Mouse (Mus musculus) spleen, adult 12 weeks (tissue): ENCODE measurements at regions not wholly inside any gene's neighbourhood (a gene's known extent, or its start where the extent isn't known, plus 50 kb on each side); places are given as distances from the start of the nearest gene placed in this dataset.
"Not testable (repeated sequence)": the region's sequence is repeated elsewhere in the genome, so short reads cannot be mapped to it uniquely, and the experiment has no call there.

Experiments
- DNase-seq: peaks from one replicate; pipeline ENCODE4 v3.0.0; 2022; ENCODE audit warnings: low spot score

- no peak for DNase-seq
Measured at GRCm38 (mm10) chr1:47646681-47647080, 754.0 kb upstream of the Slc39a10 start.

- DNase-seq, result no peak
Measured at GRCm38 (mm10) chr1:47606597-47606996, 713.9 kb upstream of the Slc39a10 start.

- no peak for DNase-seq
Measured at GRCm38 (mm10) chr1:47603989-47604360, 711.3 kb upstream of the Slc39a10 start.

DNA sequence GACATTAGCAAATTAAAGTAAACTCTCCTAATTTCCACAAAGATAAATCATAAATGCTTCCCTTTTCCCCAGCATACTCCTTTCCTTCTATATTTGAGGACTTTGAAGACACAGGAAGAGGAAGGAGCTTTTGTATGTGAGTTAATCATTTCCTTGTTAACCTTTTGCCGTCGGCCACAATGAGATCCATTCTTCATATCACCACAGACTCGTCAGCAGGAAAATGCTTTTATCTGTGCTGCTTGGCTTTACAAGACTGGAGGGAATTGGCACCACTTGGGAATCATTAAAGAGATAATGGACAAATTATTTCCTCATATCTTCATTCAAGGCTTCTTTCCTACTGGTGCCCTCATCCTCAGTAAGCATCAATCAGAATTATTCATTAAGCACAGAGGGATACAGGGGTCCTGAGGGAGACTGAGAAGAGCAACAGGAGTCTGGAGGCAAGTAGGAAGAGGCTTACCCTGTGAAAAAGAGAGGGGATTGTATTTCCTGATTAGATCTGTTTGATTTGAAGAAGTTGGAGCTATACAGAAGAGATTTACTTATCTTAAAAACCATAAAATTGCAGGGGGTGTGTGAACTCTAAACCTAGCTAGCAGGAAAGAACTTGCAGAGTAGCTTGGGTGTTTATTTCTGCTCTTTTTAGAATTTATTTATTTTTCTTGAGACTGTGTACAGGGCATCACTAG, 710.8 kb upstream of the Slc39a10 start:
- no peak for DNase-seq

DNA sequence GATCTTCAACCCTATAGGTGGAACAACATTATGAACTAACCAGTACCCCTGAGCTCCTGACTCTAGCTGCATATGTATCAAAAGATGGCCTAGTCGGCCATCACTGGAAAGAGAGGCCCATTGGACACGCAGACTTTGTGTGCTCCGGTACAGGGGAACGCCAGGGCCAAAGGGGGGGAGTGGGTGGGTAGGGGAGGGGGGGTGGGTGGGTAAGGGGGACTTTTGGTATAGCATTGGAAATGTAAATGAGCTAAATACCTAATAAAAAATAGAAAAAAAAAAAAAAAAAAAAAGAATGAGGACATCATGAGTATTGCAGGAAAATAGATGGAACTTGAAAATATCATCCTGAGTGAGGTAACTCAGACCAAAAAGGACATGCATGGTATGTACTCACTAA, 701.0 kb upstream of the Slc39a10 start:
- DNase-seq, result not testable (repeated sequence)

GRCm38 (mm10) chr1:47545606-47546005, 653.0 kb upstream of the Slc39a10 start:
- no peak for DNase-seq

DNA sequence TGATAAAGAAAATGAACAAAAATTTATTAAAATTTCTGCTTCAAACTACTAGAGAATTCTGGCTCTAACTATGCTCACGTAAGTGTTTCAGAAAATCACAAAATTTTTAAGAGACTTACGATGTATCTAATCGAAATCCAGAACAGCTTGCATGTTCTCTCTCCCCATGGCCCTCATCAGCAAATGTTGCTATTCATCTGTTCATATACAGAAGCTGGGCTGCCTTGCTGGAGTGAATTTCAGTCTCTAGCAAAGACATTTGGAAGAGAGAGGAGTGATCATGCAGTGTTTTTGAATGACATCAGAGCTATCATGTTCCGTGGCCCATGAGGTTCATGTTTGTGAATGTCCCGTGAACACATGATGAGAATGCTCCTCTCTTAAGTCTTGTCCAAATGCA, 618.8 kb upstream of the Slc39a10 start:
- no peak for DNase-seq

DNA sequence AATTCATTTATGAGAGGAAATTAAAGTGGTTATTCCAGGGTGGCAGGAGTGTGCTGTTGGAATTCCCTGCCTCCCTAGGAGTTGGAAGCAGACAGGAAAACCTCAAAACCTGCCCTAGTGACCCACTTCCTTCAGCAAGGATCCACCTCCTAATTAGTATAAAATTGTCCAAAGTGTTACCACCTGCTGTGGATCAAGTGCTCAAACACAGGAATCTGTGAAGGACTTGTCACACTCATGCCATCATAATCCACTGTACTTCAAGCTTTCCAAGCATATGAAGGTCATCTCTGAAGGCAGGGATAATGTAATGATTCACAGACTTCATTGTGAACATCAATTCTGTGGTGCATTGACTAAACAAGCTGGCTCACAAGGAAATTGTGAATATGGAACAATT, 615.1 kb upstream of the Slc39a10 start:
- no peak for DNase-seq

- no peak for DNase-seq
Measured at GRCm38 (mm10) chr1:47488581-47489204, 596.0 kb upstream of the Slc39a10 start.

- DNase-seq, result no peak
Measured at GRCm38 (mm10) chr1:47486087-47486486, 593.4 kb upstream of the Slc39a10 start.

DNA sequence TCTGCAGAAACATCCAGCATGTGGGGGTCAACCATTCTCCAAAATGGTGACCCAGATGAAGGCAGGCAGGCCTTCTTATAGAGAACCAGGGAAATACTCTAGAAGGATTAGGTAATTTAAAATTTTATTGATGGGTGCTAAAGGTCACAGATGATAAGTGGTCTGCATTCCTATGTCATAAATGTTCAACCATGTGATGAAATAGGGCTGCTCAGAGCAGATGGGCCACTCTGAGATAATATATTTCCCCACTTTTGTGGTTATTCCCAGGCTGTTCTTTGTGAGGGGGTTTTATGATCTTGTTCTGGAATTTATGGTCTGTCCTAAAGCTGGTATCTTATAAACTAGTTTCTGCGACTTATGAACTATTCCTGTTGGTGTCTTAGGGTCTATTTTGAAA, 586.4 kb upstream of the Slc39a10 start:
- no peak for DNase-seq

- DNase-seq, result no peak
Measured at GRCm38 (mm10) chr1:47466573-47467253, 574.1 kb upstream of the Slc39a10 start.

- no peak for DNase-seq
Measured at GRCm38 (mm10) chr1:47448737-47449489, 556.3 kb upstream of the Slc39a10 start.

DNA sequence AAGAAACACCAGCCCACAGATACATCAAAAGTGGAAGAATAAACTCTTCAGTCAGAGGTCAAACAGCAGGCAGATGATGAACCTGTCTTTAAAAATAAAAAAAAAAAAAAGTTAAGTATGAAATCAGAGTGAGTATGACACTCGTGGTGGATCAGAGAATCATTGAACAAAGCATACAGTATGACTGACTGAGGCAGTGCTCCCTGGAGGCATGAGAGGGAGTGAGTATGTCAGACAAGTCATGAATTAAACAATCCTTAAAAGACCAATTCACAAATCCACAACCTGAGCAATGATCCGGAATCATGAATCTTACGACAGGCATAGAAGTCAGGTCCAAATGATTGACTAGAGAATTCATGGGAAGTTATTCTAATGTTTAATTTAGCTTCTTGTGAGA, 555.4 kb upstream of the Slc39a10 start:
- no peak for DNase-seq

GRCm38 (mm10) chr1:47446021-47446420, 553.4 kb upstream of the Slc39a10 start:
- no peak for DNase-seq

GRCm38 (mm10) chr1:47432829-47433228, 540.2 kb upstream of the Slc39a10 start:
- no peak for DNase-seq

DNA sequence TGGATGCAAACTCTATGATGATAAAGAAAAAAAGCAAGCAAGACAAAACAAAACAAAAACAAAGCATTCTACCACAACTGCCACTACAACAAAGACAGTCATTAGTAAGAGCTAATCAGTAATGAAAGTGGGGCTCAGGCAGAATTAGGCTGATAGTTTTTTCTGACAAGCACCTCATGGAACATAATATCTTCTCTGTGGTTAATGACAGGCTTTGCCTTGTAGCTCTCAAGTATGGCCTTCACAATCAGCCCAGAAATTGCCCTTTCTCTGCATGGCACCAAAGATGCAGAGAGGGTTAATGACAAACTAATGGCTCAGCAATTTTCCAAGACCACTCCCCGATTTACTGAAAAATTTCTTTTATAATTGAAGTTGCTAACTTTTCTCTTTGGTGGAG, 512.5 kb upstream of the Slc39a10 start:
- DNase-seq, result no peak

DNA sequence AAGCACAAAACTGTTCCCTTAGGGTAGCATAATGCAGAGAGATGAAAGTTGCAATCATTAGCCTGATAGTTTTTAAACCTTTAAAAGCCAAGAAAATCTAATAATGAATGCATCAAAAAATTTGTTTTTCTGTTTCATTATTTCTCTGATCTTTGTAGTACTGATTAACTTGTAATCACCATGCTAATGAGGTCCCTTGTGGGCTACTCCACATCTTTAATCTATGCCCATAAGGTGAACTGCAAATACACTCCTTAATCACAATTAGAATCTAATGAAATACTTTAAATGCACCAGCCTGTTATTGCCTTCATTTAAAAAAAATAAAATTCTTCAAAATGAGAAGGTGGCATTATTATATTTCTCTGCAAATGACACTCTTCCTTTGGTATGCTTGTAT, 493.9 kb upstream of the Slc39a10 start:
- no peak for DNase-seq

GRCm38 (mm10) chr1:47378795-47379194, 486.1 kb upstream of the Slc39a10 start:
- DNase-seq, result no peak

DNA sequence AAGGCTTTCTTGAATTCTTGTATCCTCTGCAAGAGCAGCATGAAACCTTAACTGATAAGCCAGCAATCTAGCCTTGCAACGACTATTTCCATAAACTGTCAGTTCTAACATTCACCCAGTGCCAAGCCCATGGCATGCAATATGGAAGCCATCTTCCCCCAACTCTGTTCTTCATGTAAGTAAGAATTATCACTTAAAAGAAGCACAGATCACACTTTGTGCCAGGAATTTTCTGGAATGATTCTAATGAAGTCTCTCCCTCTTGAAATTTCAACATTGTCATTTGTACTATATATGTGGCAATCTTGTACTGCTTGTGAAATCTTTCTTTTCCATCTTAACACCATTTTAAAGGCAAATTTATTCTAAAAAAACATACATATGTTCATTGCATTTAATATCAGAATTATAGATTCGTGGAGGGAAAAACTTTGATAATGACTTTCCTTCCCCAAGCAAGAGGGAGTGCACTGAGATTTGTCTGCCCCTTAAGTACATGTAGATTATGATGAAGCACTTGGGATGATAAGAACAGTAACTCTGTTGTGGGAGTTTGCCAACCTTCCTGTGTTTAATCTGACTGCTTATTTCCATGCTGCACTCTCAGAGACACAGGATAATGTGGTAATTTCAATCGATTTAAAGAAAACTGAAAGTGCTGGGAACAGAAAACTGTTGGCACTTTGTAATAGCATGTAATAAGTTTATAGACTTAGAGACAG, 447.2 kb upstream of the Slc39a10 start:
- DNase-seq, result no peak

GRCm38 (mm10) chr1:47310572-47311075, 418.0 kb upstream of the Slc39a10 start:
- no peak for DNase-seq

GRCm38 (mm10) chr1:47306961-47307360, 414.3 kb upstream of the Slc39a10 start:
- DNase-seq, result no peak
